Mouse (Mus musculus): ENCODE measurements around the gene Hspa13.

DNA sequence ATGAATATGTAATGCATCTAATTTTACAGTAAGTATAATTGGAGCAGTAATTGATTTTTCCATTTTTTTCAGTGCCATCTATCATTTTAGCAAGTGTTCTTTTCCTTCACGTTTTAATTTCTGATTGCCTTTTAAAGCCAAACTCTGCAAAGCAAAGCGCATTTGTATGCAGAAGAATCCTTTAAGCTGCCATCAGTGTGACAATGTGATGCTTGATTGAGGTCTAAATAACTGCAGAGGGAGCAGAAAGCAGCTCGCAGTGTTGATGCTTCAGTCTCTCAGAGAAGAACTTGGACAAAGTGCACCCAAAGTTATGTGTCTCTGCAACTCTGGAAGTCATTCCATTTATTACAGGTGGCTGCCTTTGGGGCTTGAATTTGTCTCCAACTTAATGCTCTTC lies 22.9 kb downstream of the Hspa13 start:
- TF ChIP-seq CTCF (IDR thresholded peaks at IDR 0.05; ENCODE audit: low read depth, low read length), result no peak
- TF ChIP-seq GATA1 (IDR thresholded peaks at IDR 0.05; ENCODE audit: borderline replicate concordance, low read length), result no peak
- TF ChIP-seq TAL1 (conservative IDR thresholded peaks at IDR 0.05; ENCODE audit: low read depth, low read length), result no peak
- no peak for TF ChIP-seq GATA2 (IDR thresholded peaks at IDR 0.05; ENCODE audit: borderline replicate concordance, low read depth, low read length)
